Mouse (Mus musculus) megakaryocyte, embryonic 14.5 days (primary cell): Measurements from ENCODE around the gene Epb41l2. TPM values are rescaled to one million over a fixed set of nuclear protein-coding genes. Genes with fewer than 3 reads are reported as not detected.

ENCODE experiments used
- H3K27me3 ChIP-seq: replicated peaks from 2 replicates; pipeline ENCODE3; 2012; ENCODE audit warnings: inconsistent platforms
- H3K36me3 ChIP-seq: replicated peaks from 2 replicates; pipeline ENCODE3; 2012; ENCODE audit warnings: low read length, inconsistent platforms, mixed read lengths
- H3K4me1 ChIP-seq: 2 replicates; pipeline ENCODE4 v1.6.1; 2012; ENCODE audit warnings: inconsistent platforms
- H3K4me3 ChIP-seq: replicated peaks from 2 replicates; pipeline ENCODE3; 2012; ENCODE audit warnings: moderate library complexity, mild to moderate bottlenecking, inconsistent platforms
- H3K9me3 ChIP-seq: 2 replicates; pipeline ENCODE4 v1.6.1; 2012; ENCODE audit warnings: inconsistent platforms
- FLI1 ChIP-seq: IDR thresholded peaks from 2 replicates; pipeline ENCODE4 v1.6.1; 2012; ENCODE audit warnings: low read length, inconsistent platforms, mixed read lengths
- GATA1 ChIP-seq: IDR thresholded peaks from 3 replicates; pipeline ENCODE4 v1.6.1; 2012; ENCODE audit warnings: mixed read lengths, low read length, inconsistent platforms, borderline replicate concordance
- polyA plus RNA-seq: library from polyadenylated mRNA; stranded (reverse); fragments of >175 nt; gene quantifications from 2 replicates; pipeline ENCODE4 v1.2.3, GENCODE M21; 2012; ENCODE audit warnings: low replicate concordance; ENCODE audit not compliant: insufficient read depth

The Epb41l2 gene
- polyA plus RNA-seq, 1 experiment: 33.7 TPM

DNA sequence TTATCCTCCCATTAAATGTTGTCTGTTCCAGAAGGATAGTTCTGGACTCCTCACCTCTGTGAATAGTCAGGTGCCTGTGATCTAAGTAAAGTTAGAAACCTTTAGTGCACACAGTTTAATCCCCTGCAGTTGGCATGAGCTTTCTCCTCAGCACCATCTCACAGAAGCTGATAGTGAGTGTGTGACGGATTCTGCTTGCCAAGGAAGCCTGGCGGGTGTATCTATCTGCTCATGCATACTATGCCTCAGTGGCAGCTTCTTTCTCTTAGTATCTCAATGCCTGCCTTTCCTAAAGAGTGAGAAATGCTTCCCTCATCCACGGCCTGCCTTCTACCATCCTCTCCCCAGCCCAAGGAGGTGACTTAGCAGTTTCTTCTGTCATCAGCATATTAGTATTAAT lies 103.1 kb downstream of the Epb41l2 start:
- peak overlapping the region; percentile 19 for H3K4me3 ChIP-seq
- peaks cover 65% of the 10 kb centered on the region for H3K4me1 ChIP-seq
- peaks cover 8% of the 10 kb centered on the region for H3K36me3 ChIP-seq
- no peaks in the 10 kb centered on the region for H3K27me3 ChIP-seq
- H3K9me3 ChIP-seq: no peaks in the 10 kb centered on the region
- TF ChIP-seq GATA1: no peak
- TF ChIP-seq FLI1: no peak

DNA sequence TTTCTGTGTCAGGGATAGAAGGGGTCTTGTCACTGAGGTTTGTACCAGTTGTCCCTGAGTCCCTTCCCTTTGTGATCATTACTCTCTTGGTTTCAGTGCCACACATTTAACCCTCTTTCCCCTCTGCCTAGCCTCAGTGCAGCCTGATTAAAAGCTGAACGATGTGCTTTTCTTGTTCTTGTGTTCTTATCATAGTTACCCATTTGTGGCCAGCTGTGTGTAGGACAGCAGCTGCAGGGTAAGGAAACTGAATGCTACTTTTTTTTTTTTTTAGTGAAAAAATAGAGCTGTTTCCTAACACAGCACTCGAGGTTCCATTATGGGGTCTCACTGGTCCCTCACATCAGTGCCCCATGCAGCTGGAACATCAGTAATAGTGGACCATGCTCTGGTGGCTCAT lies 106.9 kb downstream of the Epb41l2 start:
- H3K36me3 ChIP-seq: peaks cover 29% of the 10 kb centered on the region
- H3K4me3 ChIP-seq: peak overlapping the region; percentile 66
- peaks cover 60% of the 10 kb centered on the region for H3K4me1 ChIP-seq
- H3K9me3 ChIP-seq: no peaks in the 10 kb centered on the region
- TF ChIP-seq GATA1: no peak
- no peak for TF ChIP-seq FLI1
- no peaks in the 10 kb centered on the region for H3K27me3 ChIP-seq

DNA sequence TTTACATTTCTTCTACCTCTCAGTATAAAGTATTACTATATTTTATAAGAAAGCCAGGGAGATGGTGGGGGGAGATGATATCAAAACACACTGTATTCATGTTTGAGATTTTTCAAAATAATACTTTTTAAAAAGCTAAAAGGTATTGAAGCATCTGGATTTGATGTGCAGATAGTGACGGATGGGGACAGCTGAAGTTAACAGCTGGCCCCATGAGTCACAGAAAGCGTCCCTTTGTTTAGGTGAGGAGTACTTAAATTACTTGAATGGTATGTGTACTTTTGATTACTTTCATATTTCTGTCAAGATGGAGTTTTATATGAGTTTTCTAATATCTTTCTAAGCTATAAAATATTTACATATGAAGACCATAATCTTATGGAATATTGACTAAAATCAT lies 112.3 kb downstream of the Epb41l2 start:
- Histone ChIP-seq H3K4me3 (no peak overlapping the region), H3K27me3 (no peaks in the 10 kb centered on the region), H3K4me1 (peaks cover 12% of the 10 kb centered on the region), H3K36me3 (peaks cover 47% of the 10 kb centered on the region), H3K9me3 (0 out of 2 replicates have a peak, but pooled peaks cover 3% of the 10 kb centered on the region)
- no peak for TF ChIP-seq GATA1

DNA sequence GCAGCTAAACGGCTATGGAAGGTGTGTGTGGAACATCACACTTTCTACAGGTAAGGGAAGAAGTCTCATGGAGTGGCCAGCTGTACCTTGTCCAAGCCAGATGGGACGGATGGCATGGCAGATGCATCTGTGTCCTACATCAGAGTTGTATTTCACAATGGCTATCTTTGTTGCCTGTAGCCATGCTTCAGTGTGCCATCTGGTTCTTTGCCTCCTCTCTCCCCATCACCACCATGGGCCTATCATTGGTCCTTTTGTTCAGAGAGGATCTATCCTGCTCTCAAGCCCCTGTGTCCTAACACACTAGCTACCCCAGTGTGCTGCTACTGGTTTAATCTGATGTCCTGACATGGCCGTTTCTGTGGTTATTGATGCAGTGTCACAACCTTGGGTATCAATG lies 120.1 kb downstream of the Epb41l2 start:
- peaks cover 49% of the 10 kb centered on the region for H3K36me3 ChIP-seq

DNA sequence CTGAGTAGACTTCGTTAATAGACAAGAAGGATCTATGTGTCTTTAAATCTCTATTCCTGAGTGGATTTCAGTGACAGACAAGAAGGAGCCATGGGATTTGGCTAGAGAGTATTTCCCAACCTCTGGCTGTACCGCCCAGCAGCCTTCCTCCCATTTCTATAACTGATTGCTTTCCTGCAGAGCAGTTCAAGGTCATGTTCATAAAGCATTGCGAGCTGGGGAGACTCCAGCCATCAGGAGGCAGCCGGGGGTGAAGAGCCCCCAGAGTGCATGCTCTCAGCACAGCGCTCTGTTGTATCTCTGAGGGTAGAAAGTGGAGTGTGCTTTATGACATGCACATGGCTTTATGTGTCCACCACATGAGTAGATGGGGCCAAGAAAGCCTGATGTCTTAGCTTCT lies 123.2 kb downstream of the Epb41l2 start:
- H3K4me1 ChIP-seq: no peaks in the 10 kb centered on the region
- H3K36me3 ChIP-seq: peaks cover 55% of the 10 kb centered on the region
- H3K9me3 ChIP-seq: no peaks in the 10 kb centered on the region
- TF ChIP-seq GATA1 (no peak), FLI1 (no peak)
- H3K27me3 ChIP-seq: no peaks in the 10 kb centered on the region
- H3K4me3 ChIP-seq: no peak overlapping the region

More for the DNA sequence above, 120.1 kb downstream of the Epb41l2 start:
- Histone ChIP-seq H3K4me1 (no peaks in the 10 kb centered on the region), H3K9me3 (no peaks in the 10 kb centered on the region), H3K4me3 (no peak overlapping the region), H3K27me3 (no peaks in the 10 kb centered on the region)
- TF ChIP-seq GATA1 (no peak), FLI1 (no peak)

DNA sequence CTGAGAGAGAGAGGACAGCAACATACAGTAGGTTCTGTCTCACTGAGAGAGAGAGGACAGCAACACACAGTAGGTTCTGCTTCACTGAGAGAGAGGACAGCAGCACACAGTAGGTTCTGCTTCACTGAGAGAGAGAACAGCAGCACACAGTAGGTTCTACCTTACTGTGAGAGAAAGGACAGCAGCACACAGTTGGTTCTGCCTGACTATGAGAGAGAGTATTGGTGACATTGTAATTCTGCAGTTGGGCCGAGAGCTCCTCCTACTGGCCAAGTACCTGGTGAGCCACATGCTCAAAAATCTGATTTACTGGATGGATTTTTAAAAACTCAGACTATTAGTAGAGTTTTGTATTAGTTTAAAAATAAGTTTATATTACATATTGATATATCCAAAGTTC lies 128.9 kb downstream of the Epb41l2 start:
- Histone ChIP-seq H3K36me3 (peaks cover 41% of the 10 kb centered on the region), H3K4me1 (peaks cover 3% of the 10 kb centered on the region; the same call in 1 of the 2 replicates), H3K27me3 (no peaks in the 10 kb centered on the region), H3K4me3 (no peak overlapping the region), H3K9me3 (no peaks in the 10 kb centered on the region)
- TF ChIP-seq FLI1 (no peak), GATA1 (no peak)

DNA sequence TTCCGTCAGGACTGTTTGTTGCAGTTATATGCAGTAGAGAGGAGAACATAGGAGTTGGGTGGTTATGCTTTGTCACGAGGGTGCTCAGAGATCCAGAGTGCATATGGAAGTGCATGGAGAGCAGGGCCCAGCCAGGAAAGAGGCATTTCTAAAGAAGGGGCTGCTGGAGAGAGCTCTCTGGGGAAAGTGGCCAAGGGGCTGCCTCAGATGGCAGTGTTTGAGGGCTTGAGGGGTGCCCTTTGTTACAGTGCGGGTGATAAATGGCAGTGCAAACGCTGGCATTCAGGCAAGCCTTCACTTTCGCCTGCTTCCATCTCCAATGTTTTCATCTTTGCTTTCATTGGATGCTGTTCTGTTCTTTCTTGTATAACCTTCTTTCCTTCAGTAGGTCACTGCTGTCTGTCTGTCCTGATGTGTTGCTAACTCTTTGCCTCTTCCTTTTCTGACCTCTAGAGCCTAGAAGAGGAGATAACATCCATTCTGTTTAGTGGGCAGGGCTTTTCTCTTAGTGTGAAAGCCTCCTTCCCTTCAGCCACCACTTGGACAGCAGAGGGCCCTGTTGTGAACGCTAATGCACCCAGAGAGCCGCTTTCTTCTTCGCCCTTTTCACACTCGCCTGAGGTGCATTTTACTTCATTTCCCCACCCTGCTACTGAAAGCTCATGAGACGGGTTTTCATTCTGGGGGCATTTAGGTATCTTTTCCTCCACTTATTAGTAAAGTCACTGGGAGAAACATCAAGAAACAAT lies 139.9 kb downstream of the Epb41l2 start:
- H3K4me1 ChIP-seq: peaks cover 4% of the 10 kb centered on the region
- H3K4me3 ChIP-seq: no peak overlapping the region
- no peak for TF ChIP-seq FLI1
- TF ChIP-seq GATA1: no peak
- H3K27me3 ChIP-seq: no peaks in the 10 kb centered on the region
- H3K36me3 ChIP-seq: peaks cover 47% of the 10 kb centered on the region
- no peaks in the 10 kb centered on the region for H3K9me3 ChIP-seq

DNA sequence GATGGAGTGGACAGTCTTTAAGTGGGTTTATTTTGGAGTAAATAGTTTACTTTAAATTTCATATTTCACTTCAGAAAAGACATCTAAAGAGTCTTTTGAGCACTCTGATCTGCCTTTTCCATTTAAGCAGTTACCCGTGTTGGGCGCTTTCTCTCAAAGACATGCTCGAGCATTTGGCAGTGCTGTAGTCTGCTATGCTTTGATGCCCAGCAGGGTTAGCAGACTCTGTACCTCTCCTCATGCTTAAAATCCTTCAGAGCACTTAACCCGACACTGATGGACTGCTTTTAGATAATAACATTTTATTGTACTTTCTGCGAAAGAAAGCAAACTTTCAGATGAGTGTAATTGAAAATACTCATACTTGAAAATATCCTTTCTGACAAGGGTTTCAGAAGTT lies 143.7 kb downstream of the Epb41l2 start:
- Histone ChIP-seq H3K36me3 (peaks cover 68% of the 10 kb centered on the region), H3K27me3 (no peaks in the 10 kb centered on the region), H3K4me1 (peaks cover 4% of the 10 kb centered on the region), H3K9me3 (no peaks in the 10 kb centered on the region), H3K4me3 (no peak overlapping the region)
- TF ChIP-seq FLI1: no peak
- no peak for TF ChIP-seq GATA1

DNA sequence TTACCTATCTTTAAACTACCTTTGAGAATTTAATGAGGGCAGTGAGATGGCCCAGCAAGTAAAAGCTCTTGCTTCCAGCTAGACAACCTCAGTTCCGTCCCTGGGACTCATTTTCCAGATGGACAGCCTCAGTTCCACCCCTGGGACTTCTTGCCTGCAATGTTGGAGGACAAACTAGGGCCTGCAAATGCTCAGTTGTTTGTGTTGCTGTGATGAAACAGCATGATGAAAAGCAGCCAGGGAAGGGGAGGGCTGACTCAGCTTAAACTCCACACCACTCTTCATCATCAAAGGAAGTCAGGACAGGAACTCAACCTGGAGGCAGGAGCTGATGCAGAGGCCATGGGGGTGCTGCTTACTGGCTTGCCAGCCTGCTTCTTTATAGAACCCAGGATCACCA lies 154.2 kb downstream of the Epb41l2 start:
- no peaks in the 10 kb centered on the region for H3K9me3 ChIP-seq
- H3K4me3 ChIP-seq: no peak overlapping the region
- H3K4me1 ChIP-seq: peaks cover 5% of the 10 kb centered on the region
- H3K36me3 ChIP-seq: peaks cover 46% of the 10 kb centered on the region
- TF ChIP-seq GATA1 (no peak), FLI1 (no peak)
- H3K27me3 ChIP-seq: no peaks in the 10 kb centered on the region

DNA sequence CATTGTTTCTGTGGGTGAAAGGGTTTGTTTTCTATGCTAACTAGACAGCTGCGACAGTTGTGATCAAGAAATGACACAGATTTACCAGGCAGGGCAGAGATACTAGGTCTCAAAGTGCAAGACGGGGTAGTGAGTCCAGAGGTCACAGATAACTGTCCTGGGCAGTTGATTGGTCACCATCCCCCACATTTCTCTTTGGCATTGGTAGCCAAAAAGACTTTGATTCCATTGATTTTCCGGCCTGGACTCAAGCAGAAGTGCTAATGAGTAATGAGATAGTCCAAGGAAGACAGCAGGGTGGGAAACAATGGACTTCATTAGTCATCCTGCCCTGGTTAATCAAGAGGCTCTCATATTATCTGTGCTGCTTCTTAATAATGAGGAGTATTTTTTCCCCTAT lies 160.4 kb downstream of the Epb41l2 start:
- H3K27me3 ChIP-seq: no peaks in the 10 kb centered on the region
- peaks cover 52% of the 10 kb centered on the region for H3K36me3 ChIP-seq
- no peak overlapping the region for H3K4me3 ChIP-seq
- TF ChIP-seq FLI1: no peak
- no peak for TF ChIP-seq GATA1
- peaks cover 7% of the 10 kb centered on the region; the same call in 1 of the 2 replicates for H3K4me1 ChIP-seq
- H3K9me3 ChIP-seq: no peaks in the 10 kb centered on the region
